Mouse (Mus musculus): ENCODE data around the gene Fam219b.

GRCm38 (mm10) chr9:57575577-57575976, 38.2 kb downstream of the Fam219b start:
- TF ChIP-seq CTCF (IDR thresholded peaks at IDR 0.05; ENCODE audit: insufficient read depth, low read depth, low read length) (no peak), POLR2A (IDR thresholded peaks at IDR 0.05; ENCODE audit: insufficient read depth, low read depth, low read length) (no peak)

Data from olfactory bulb, adult 2 months (tissue).